31 mouse cellular contexts compared by ENCODE assay signal in the genomic region with DNA sequence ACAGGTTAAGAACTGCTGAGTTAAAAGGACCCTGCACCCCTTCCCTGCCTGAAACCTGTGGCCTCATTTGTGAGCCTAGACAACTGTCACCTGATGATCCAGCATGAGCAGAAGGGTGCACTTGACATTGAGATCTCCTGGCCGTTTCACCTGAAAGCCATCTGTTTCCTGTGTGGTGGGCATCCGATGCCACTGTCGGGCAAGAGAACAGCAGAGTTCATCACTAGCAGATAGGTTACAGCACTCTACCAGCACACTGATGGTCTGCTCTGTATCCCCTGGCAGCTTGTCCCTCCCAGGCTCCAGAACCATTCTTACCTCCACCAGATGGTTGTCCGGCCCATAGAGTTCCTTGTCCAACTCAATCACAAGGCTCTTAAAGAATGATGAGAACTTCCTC. TPM values are rescaled to one million over a fixed set of nuclear protein-coding genes. Genes with fewer than 3 reads are reported as not detected.
"Had no signal": no experiment of that assay in that cellular context is flagged by ENCODE, and none has a peak within 500 bp of the region (broad histone marks: within the 10 kb centered on the region; RNA-seq: fewer than 3 reads in every experiment).

No protein-coding gene starts in this region.

- H3K27ac ChIP-seq: gastrocnemius, adult 2 months; heart, embryonic 10.5 days; hindbrain, embryonic 10.5 days; hindbrain, embryonic 12.5 days; hindbrain, embryonic 14.5 days; intestine, embryonic 15.5 days; layer of hippocampus, adult 2 months; left cerebral cortex, adult 2 months; limb, embryonic 10.5 days; limb, embryonic 12.5 days; liver, embryonic 13.5 days; liver, embryonic 15.5 days had no signal

- DNase-seq: gastrocnemius, adult 2 months; gastrocnemius, postnatal 10 days; gastrocnemius, postnatal 25 days; heart, postnatal 10 days; heart, postnatal 4 days; kidney, adult 18-20 months; kidney, adult 8-10 months; kidney, postnatal 10 days; kidney, postnatal 4 days; liver; liver, embryonic 13.5 days; liver, postnatal 0 days had no signal

- H3K27me3 ChIP-seq: heart, embryonic 12.5 days; hindbrain, embryonic 12.5 days; intestine, embryonic 15.5 days; limb, embryonic 12.5 days; liver, embryonic 13.5 days; liver, embryonic 15.5 days had no signal

- H3K4me3 ChIP-seq: gastrocnemius, adult 2 months; heart, embryonic 10.5 days; heart, embryonic 12.5 days; hindbrain, embryonic 10.5 days; hindbrain, embryonic 12.5 days; intestine, embryonic 15.5 days; layer of hippocampus, adult 2 months; left cerebral cortex, adult 2 months; limb, embryonic 10.5 days; limb, embryonic 12.5 days; liver, embryonic 13.5 days; liver, embryonic 15.5 days had no signal

RNA-seq across cellular contexts. Expression of a gene that starts 36.1 kb away (rescaled TPM):
- polyA plus RNA-seq: heart, embryonic 10.5 days; heart, embryonic 12.5 days; heart, embryonic 14.5 days; heart, embryonic 16.5 days; hindbrain, embryonic 10.5 days; hindbrain, embryonic 12.5 days; hindbrain, embryonic 14.5 days; inflammation-experienced regulatory T-cells, adult 6 months; intestine, embryonic 15.5 days; intestine, postnatal 0 days; kidney, embryonic 14.5 days; kidney, embryonic 16.5 days; limb, embryonic 10.5 days; limb, embryonic 12.5 days; limb, embryonic 14.5 days; liver, embryonic 11.5 days; liver, embryonic 13.5 days; liver, embryonic 15.5 days had no signal
